11 mouse cellular contexts compared by ENCODE assay signal in the genomic region with DNA sequence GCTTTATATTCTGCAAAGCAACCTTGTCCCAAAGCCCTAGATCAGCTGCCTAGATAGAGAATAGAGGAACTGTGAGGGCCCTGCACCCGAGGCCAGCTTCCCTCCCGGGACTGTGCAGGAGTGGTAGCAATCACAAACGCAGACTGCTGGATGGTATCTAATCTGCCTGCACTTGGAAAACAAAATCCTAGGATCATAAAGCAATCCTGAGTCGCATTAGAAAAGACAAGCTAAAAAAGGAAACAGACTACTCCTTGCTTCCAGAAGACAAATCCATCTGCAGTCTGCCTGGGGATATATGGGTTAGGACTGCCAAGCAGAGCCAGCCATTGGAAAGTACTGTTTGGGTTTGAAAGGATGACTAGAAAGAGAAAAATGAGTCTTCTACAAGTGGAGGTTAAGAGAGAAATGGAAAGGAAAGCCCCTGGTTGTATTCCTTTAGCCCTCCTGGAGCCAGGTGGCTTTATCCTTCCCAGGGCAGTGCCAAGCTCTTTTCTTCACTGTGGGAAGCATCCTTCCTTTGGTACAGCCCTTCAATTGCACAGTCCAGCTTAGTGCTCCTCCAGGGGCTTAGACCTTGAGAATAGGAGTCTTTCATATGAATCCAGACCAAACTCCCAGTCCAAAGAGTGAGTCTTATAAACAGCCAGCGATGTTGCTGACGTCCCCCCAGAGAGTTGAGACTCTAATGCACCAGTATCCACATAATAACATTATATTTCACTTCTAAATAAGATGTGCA.
A peak's percentile ranks its signal among the peaks of the same experiment; 100 is the strongest.
DNase-seq lines count a peak whose midpoint lies in the region; ATAC-seq lines count a peak whose summit lies in the region.
"Had no signal": no experiment of that assay in that cellular context is flagged by ENCODE, and none has a peak within 500 bp of the region (broad histone marks: within the 10 kb centered on the region; RNA-seq: fewer than 3 reads in every experiment).

No protein-coding gene starts in this region.

- WGBS in heart, embryonic 10.5 days = 36% methylated on average over 6 of the region's 6 CpGs
- WGBS in lung, embryonic 16.5 days = 51% methylated on average over 6 of the region's 6 CpGs
- 38% methylated on average over 6 of the region's 6 CpGs for WGBS in stomach, embryonic 14.5 days

- no peak for DNase-seq in heart, embryonic 10.5 days (ENCODE audit: low spot score)
- no peak for DNase-seq in heart, postnatal 10 days
- no peak for DNase-seq in lung, postnatal 25 days (ENCODE audit: low spot score)
- peak; percentile 9 to 19 for DNase-seq in cerebellum, postnatal 10 days
- DNase-seq in retina, embryonic 14.5 days (ENCODE audit: low spot score) = no peak
- DNase-seq: kidney, postnatal 25 days had no signal

- no peak overlapping the region for H3K4me2 ChIP-seq in lung, embryonic 16.5 days (ENCODE audit: low read depth, low read length)
- H3K4me2 ChIP-seq in stomach, embryonic 14.5 days (replicated peaks; ENCODE audit: low read depth, low read length) = no peak overlapping the region
- H3K4me2 ChIP-seq: embryonic facial prominence, embryonic 13.5 days; forebrain, embryonic 15.5 days had no signal

- H3K9me3 ChIP-seq in heart, embryonic 10.5 days = no peaks in the 10 kb centered on the region
- no peaks in the 10 kb centered on the region for H3K9me3 ChIP-seq in lung, embryonic 16.5 days (ENCODE audit: control insufficient read depth, low read length)
- no peaks in the 10 kb centered on the region for H3K9me3 ChIP-seq in stomach, embryonic 14.5 days (ENCODE audit: control insufficient read depth, low read depth, low read length)
- H3K9me3 ChIP-seq: embryonic facial prominence, embryonic 13.5 days; forebrain, embryonic 15.5 days had no signal

- H3K4me3 ChIP-seq in heart, embryonic 10.5 days = no peak overlapping the region
- H3K4me3 ChIP-seq in lung, embryonic 16.5 days (ENCODE audit: low read length) = no peak overlapping the region
- H3K4me3 ChIP-seq in stomach, embryonic 14.5 days (ENCODE audit: low read depth, low read length) = no peak overlapping the region
- H3K4me3 ChIP-seq: embryonic facial prominence, embryonic 13.5 days; forebrain, embryonic 15.5 days had no signal

- H3K36me3 ChIP-seq in heart, embryonic 10.5 days = no peaks in the 10 kb centered on the region
- H3K36me3 ChIP-seq in lung, embryonic 16.5 days (ENCODE audit: control insufficient read depth, insufficient read depth, low read length) = no peaks in the 10 kb centered on the region
- no peaks in the 10 kb centered on the region for H3K36me3 ChIP-seq in stomach, embryonic 14.5 days (ENCODE audit: control insufficient read depth, insufficient read depth, low read length)
- H3K36me3 ChIP-seq: embryonic facial prominence, embryonic 13.5 days; forebrain, embryonic 15.5 days had no signal

- H3K9ac ChIP-seq in lung, embryonic 16.5 days (ENCODE audit: low read length) = no peak overlapping the region
- H3K9ac ChIP-seq in stomach, embryonic 14.5 days (replicated peaks; ENCODE audit: low read depth, low read length) = no peak overlapping the region
- H3K9ac ChIP-seq: embryonic facial prominence, embryonic 13.5 days; forebrain, embryonic 15.5 days had no signal

- peaks cover 13% of the 10 kb centered on the region for H3K4me1 ChIP-seq in heart, embryonic 10.5 days
- H3K4me1 ChIP-seq in lung, embryonic 16.5 days (replicated peaks; ENCODE audit: control insufficient read depth, insufficient read depth, low read length) = peaks cover 23% of the 10 kb centered on the region
- peaks cover 13% of the 10 kb centered on the region; the same call in 1 of the 2 replicates for H3K4me1 ChIP-seq in stomach, embryonic 14.5 days (ENCODE audit: control insufficient read depth, insufficient read depth, low read length)

- ATAC-seq in lung, embryonic 16.5 days (ENCODE audit: low read depth) = no peak
- peak; percentile 37; the same call in 1 of the 2 replicates for ATAC-seq in stomach, embryonic 14.5 days (ENCODE audit: insufficient number of reproducible peaks, insufficient read depth, low FRiP score, low read depth)
- ATAC-seq: forebrain, embryonic 15.5 days; Patski had no signal

- intact Hi-C loops in heart, postnatal 10 days (cut with DNase I) = no loop called here

- H3K27ac ChIP-seq in heart, embryonic 10.5 days = peak overlapping the region; percentile 56; the same call in 1 of the 2 replicates
- H3K27ac ChIP-seq in lung, embryonic 16.5 days (ENCODE audit: low read length) = peak overlapping the region; percentile 76
- 0 out of 2 replicates have a peak overlapping the region, but pooled peaks have one; percentile 30 for H3K27ac ChIP-seq in stomach, embryonic 14.5 days (ENCODE audit: low read length)
- H3K27ac ChIP-seq: embryonic facial prominence, embryonic 13.5 days; forebrain, embryonic 15.5 days had no signal

- no peaks in the 10 kb centered on the region for H3K27me3 ChIP-seq in heart, embryonic 10.5 days (ENCODE audit: insufficient read depth, poor library complexity, severe bottlenecking)
- no peaks in the 10 kb centered on the region for H3K27me3 ChIP-seq in lung, embryonic 16.5 days (ENCODE audit: control insufficient read depth, insufficient read depth, low read depth, low read length)
- no peaks in the 10 kb centered on the region for H3K27me3 ChIP-seq in stomach, embryonic 14.5 days (ENCODE audit: control insufficient read depth, insufficient read depth, low read length)
- H3K27me3 ChIP-seq: embryonic facial prominence, embryonic 13.5 days; forebrain, embryonic 15.5 days; Patski had no signal

Comparison
In these comparisons a context has a peak if more than half of its experiments do, and no peak if none do; other contexts are left out.
1. DNase-seq: peak in cerebellum, postnatal 10 days (2 of 2); none in heart, embryonic 10.5 days (single experiment), heart, postnatal 10 days (0 of 2), lung, postnatal 25 days (single experiment) and retina, embryonic 14.5 days (single experiment).
2. Peak in every context shown above with its lines, with median percentiles within 50 percentile points of each other: H3K27ac ChIP-seq.